Mouse (Mus musculus): ENCODE results near the gene Nat8f7. TPM values are rescaled to one million over a fixed set of nuclear protein-coding genes. Genes with fewer than 3 reads are reported as not detected.
"Not testable (repeated sequence)": the region's sequence is repeated elsewhere in the genome, so short reads cannot be mapped to it uniquely, and the experiment has no call there.

Nat8f7 gene
- polyA plus RNA-seq (2015; fragmentation: Nextera tagmentation; extraction: Ambion mirVana): not detected in 2 replicates

GRCm38 (mm10) chr6:85713105-85713504 lies at the start of gene Nat8f7:
TSS of gene Nat8f7 (minus strand) at chr6:85713205.
- H3K4me2 ChIP-seq (replicated peaks); H3K27me3 ChIP-seq; H3K9ac ChIP-seq (replicated peaks); H3K4me1 ChIP-seq; H3K4me3 ChIP-seq; H3K9me3 ChIP-seq; H3K27ac ChIP-seq (replicated peaks); H3K36me3 ChIP-seq; ATAC-seq (replicated peaks): not testable (repeated sequence)
- WGBS: 88% methylated on average over 10 of the region's 10 CpGs

DNA sequence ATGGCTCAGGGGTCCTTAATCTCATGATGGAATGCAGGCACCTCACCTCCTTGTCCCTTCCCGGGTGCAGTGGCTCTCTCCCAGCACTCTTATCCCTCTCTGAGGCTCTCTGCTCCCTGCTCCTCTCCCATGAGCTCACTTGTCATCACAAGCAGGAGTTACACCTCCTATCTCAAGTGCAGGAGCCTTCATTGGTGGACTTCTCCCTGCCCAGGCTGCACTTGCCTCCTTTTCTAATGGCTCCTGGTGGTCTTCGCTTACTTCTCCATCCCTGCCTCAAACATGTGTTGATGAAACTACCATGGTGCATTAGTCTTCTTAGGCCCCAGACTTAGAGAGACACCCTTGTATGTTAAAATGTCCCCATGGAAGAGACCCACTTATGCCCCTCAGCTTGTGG lies 49.7 kb upstream of the Nat8f7 start:
- not testable (repeated sequence) for H3K27ac ChIP-seq (replicated peaks); H3K4me3 ChIP-seq; H3K9ac ChIP-seq (replicated peaks); H3K4me1 ChIP-seq; ATAC-seq (replicated peaks); H3K36me3 ChIP-seq; H3K9me3 ChIP-seq; H3K4me2 ChIP-seq (replicated peaks); H3K27me3 ChIP-seq
- WGBS: 79% methylated on average over 2 of the region's 2 CpGs

GRCm38 (mm10) chr6:85755705-85756249 lies 42.8 kb upstream of the Nat8f7 start:
- 78% methylated on average over 4 of the region's 6 CpGs for WGBS
- not testable (repeated sequence) for ATAC-seq (replicated peaks); H3K36me3 ChIP-seq; H3K4me2 ChIP-seq (replicated peaks); H3K27ac ChIP-seq (replicated peaks); H3K4me3 ChIP-seq; H3K4me1 ChIP-seq; H3K9me3 ChIP-seq; H3K27me3 ChIP-seq; H3K9ac ChIP-seq (replicated peaks)

DNA sequence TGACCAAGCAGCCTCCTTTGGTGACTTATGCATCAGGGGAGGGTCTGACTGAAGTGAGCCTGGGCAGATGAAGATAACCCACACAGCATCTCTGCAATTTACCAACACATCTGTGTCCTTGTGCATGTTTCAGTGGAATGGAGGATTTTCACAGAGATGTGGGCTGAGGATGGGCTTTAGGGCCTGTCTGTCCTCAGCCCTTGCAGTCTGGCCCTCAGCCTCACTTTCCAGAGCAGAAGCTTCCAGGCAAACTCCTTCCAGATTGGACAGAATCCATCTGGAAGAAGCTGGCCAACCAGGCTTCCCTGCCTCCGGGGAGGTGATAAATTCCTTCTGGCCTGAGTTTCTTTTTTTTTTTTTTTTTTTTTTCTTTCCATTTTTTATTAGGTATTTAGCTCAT lies 3.4 kb downstream of the Nat8f7 start:
- H3K4me3 ChIP-seq; H3K9ac ChIP-seq (replicated peaks); ATAC-seq (replicated peaks); H3K27ac ChIP-seq (replicated peaks); H3K27me3 ChIP-seq; H3K4me2 ChIP-seq (replicated peaks); H3K36me3 ChIP-seq; H3K9me3 ChIP-seq; H3K4me1 ChIP-seq: not testable (repeated sequence)
- WGBS: 63% methylated on average over 1 of the region's 1 CpGs

GRCm38 (mm10) chr6:85709206-85709605 lies 3.8 kb downstream of the Nat8f7 start:
- H3K36me3 ChIP-seq; H3K4me2 ChIP-seq (replicated peaks); H3K4me1 ChIP-seq; H3K27ac ChIP-seq (replicated peaks); H3K27me3 ChIP-seq; H3K9ac ChIP-seq (replicated peaks); H3K4me3 ChIP-seq; H3K9me3 ChIP-seq; ATAC-seq (replicated peaks): not testable (repeated sequence)
- WGBS: 93% methylated on average over 5 of the region's 5 CpGs

- H3K9me3 ChIP-seq, H3K4me1 ChIP-seq: not testable (repeated sequence)
- WGBS: 85% methylated on average over 2 of the region's 4 CpGs
Measured at GRCm38 (mm10) chr6:85701943-85702342, 11.1 kb downstream of the Nat8f7 start.

More at GRCm38 (mm10) chr6:85701943-85702342, 11.1 kb downstream of the Nat8f7 start:
- H3K36me3 ChIP-seq; H3K27me3 ChIP-seq; H3K9ac ChIP-seq (replicated peaks); H3K4me3 ChIP-seq; H3K27ac ChIP-seq (replicated peaks); ATAC-seq (replicated peaks); H3K4me2 ChIP-seq (replicated peaks): not testable (repeated sequence)

Small RNA genes within 50 kb of the gene (microRNA-seq; reads per million reads assigned to microRNA genes)
- gene Gm27317: not detected

Other genes with a start within 250 kb of the Nat8f7 start
- 7.2 and 7.4 TPM in 2 replicates for gene Fbxo41, start 210.2 kb downstream of the Nat8f7 start, polyA plus RNA-seq (2015; fragmentation: Nextera tagmentation; extraction: Ambion mirVana)
- gene Egr4, start 199.6 kb downstream of the Nat8f7 start, polyA plus RNA-seq (2015; fragmentation: Nextera tagmentation; extraction: Ambion mirVana): not detected in 2 replicates
- 5.9 TPM in 2 replicates for gene Alms1, start 125.7 kb downstream of the Nat8f7 start, polyA plus RNA-seq (2015; fragmentation: Nextera tagmentation; extraction: Ambion mirVana)
- 0.24 and 0.34 TPM in 2 replicates for gene Nat8f3, start 52.5 kb upstream of the Nat8f7 start, polyA plus RNA-seq (2015; fragmentation: Nextera tagmentation; extraction: Ambion mirVana)
- not detected in 2 replicates for gene Nat8f6, start 107.7 kb upstream of the Nat8f7 start, polyA plus RNA-seq (2015; fragmentation: Nextera tagmentation; extraction: Ambion mirVana)
- not detected in 2 replicates for gene Nat8f5, start 107.8 kb upstream of the Nat8f7 start, polyA plus RNA-seq (2015; fragmentation: Nextera tagmentation; extraction: Ambion mirVana)
- not detected in 2 replicates for gene Nat8, start 118.9 kb upstream of the Nat8f7 start, polyA plus RNA-seq (2015; fragmentation: Nextera tagmentation; extraction: Ambion mirVana)
- not detected in 2 replicates for gene Nat8f2, start 156.0 kb upstream of the Nat8f7 start, polyA plus RNA-seq (2015; fragmentation: Nextera tagmentation; extraction: Ambion mirVana)
- 6.0 and 6.8 TPM in 2 replicates for gene Nat8f4, start 191.7 kb upstream of the Nat8f7 start, polyA plus RNA-seq (2015; fragmentation: Nextera tagmentation; extraction: Ambion mirVana)
- gene Tprkb, start 198.7 kb upstream of the Nat8f7 start, polyA plus RNA-seq (2015; fragmentation: Nextera tagmentation; extraction: Ambion mirVana): 48.6 and 49.1 TPM in 2 replicates
- gene Nat8f1, start 202.5 kb upstream of the Nat8f7 start, polyA plus RNA-seq (2015; fragmentation: Nextera tagmentation; extraction: Ambion mirVana): 11.9 and 13.6 TPM in 2 replicates
- gene Dusp11, start 248.5 kb upstream of the Nat8f7 start, polyA plus RNA-seq (2015; fragmentation: Nextera tagmentation; extraction: Ambion mirVana): 42.7 and 47.9 TPM in 2 replicates

Data from forebrain, embryonic 15.5 days (tissue).